Mouse (Mus musculus) adrenal gland, postnatal 25 days (tissue): ENCODE results near the gene Cd81. TPM values are rescaled to one million over a fixed set of nuclear protein-coding genes. Genes with fewer than 3 reads are reported as not detected.
A peak's percentile ranks its signal among the peaks of the same experiment; 100 is the strongest.

Source experiments
- DNase-seq: peaks from one replicate; pipeline ENCODE4 v3.0.0; 2021; ENCODE audit warnings: mixed read lengths
- total RNA-seq: library from RNA; stranded (reverse); gene quantifications from 2 replicates; pipeline ENCODE4 v1.2.3, GENCODE M21; 2021

The Cd81 gene
- total RNA-seq, 1 experiment from 2014 or later = 789 TPM

- peak; percentile 83 for DNase-seq
Observed at GRCm38 (mm10) chr7:143049841-143050816, 2.4 kb upstream of the Cd81 start.

- no peak for DNase-seq
Observed at GRCm38 (mm10) chr7:143051316-143051715, 1.2 kb upstream of the Cd81 start.

GRCm38 (mm10) chr7:143053008-143053899 lies 715 bp downstream of the Cd81 start:
- peak; percentile 79 for DNase-seq

GRCm38 (mm10) chr7:143053961-143054611 lies 1.5 kb downstream of the Cd81 start:
- DNase-seq = no peak

- no peak for DNase-seq
Observed at GRCm38 (mm10) chr7:143054612-143054965, 2.0 kb downstream of the Cd81 start.

GRCm38 (mm10) chr7:143055001-143055400 lies 2.5 kb downstream of the Cd81 start:
- DNase-seq = no peak

GRCm38 (mm10) chr7:143055499-143056186 lies 3.1 kb downstream of the Cd81 start:
- DNase-seq = no peak

GRCm38 (mm10) chr7:143057023-143057422 lies 4.5 kb downstream of the Cd81 start:
- no peak for DNase-seq

GRCm38 (mm10) chr7:143057667-143058220 lies 5.2 kb downstream of the Cd81 start:
- no peak for DNase-seq

- no peak for DNase-seq
Observed at GRCm38 (mm10) chr7:143058221-143058697, 5.7 kb downstream of the Cd81 start.

GRCm38 (mm10) chr7:143059202-143059870 lies 6.8 kb downstream of the Cd81 start:
- DNase-seq = no peak

GRCm38 (mm10) chr7:143062704-143063103 lies 10.2 kb downstream of the Cd81 start:
- DNase-seq = no peak

- DNase-seq = no peak
Observed at GRCm38 (mm10) chr7:143064226-143064625, 11.7 kb downstream of the Cd81 start.

- no peak for DNase-seq
Observed at GRCm38 (mm10) chr7:143065692-143066091, 13.2 kb downstream of the Cd81 start.

GRCm38 (mm10) chr7:143067469-143067868 lies 14.9 kb downstream of the Cd81 start:
- no peak for DNase-seq

- no peak for DNase-seq
Observed at GRCm38 (mm10) chr7:143067897-143068296, 15.4 kb downstream of the Cd81 start.

- DNase-seq = peak; percentile 58
Observed at GRCm38 (mm10) chr7:143068316-143068881, 15.9 kb downstream of the Cd81 start.

- peak; percentile 92 for DNase-seq
Observed at GRCm38 (mm10) chr7:143068882-143069591, 16.5 kb downstream of the Cd81 start, which contains the start of gene Tssc4. Tssc4 (plus strand) TSS chr7:143069249.

- DNase-seq = no peak
Observed at GRCm38 (mm10) chr7:143069751-143070400, 17.3 kb downstream of the Cd81 start.
